Mouse (Mus musculus): ENCODE results near the gene Syn3.
"Not testable (repeated sequence)": the region's sequence is repeated elsewhere in the genome, so short reads cannot be mapped to it uniquely, and the experiment has no call there.

Gene Syn3

DNA sequence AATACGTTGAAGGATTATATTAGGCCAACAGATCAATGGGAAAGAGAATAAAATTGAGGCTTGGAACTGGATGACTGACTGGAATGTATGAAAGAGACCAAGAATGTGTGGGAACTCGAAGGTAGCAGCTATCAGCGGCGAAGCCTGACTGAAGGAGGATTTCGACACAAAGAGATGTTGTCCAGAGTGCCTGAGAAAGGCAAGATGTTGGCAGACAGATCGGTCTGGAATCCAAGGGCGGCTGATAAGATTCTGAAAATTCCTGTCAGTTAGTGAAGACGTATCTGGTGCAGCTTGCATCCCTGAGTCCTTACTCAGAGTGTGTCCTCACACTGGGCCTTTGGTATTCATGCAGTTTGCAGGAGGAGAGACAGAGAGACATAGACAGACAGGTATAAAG is 81.9 kb downstream of the Syn3 start:
- no peak for DNase-seq (ENCODE audit: low read depth)

DNA sequence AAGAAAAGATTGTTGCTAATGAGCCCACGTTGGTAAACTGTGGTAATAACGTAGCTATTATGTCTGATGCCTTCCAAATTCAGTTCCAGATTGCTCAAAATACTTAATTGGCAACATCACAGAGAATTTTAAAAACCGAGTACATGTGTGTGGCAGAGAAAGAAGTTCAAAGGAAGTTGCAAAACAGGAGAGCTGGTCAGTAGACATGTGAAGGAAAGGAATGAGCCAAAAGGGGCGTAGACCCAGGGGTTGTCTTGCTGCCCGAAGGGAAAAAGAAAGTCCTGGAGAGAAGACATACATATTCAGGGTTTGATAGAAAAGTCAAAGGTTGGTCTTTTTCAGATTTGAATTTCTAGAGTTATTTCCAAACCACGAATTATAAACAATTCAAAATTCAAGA is 87.8 kb downstream of the Syn3 start:
- DNase-seq (ENCODE audit: low read depth): no peak

DNA sequence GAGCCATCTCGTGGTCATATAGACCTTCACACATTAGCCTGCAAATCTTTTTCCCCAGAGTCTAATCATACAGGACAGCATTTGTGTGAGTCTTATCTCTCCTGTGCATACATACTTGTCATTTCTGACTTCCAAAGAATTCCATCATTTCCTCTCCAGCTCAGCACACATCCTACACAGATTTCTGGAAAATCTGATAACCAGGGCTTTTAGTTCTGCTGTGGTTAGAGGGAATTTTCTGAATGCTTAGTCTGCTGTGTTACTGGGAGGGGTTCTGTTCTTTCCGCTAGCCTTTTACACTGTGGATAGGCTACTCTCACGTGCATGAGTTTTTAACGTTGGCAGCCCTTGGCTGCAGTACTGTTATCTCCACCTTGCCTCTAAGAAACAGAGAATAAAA is 91.7 kb downstream of the Syn3 start:
- DNase-seq (ENCODE audit: low read depth): no peak

DNA sequence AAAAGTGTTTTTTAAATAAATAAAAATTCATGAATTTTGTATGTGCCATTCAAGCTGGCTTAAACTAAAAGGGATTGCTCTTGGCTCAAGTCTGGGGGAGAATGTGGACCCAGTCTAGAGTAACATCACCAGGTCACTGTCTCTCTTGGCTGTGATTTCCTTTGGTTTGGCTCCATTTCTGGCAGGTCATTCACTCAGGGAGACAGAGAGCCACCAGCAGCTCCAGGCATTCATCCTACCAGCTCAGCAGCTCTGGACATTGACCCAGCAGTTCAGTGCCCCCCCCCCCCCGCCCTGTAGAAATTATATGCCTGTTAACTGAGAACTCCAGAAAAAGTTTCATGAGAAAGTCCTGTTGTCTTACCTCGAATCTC is 100.4 kb downstream of the Syn3 start:
- DNase-seq (ENCODE audit: low read depth): no peak

DNA sequence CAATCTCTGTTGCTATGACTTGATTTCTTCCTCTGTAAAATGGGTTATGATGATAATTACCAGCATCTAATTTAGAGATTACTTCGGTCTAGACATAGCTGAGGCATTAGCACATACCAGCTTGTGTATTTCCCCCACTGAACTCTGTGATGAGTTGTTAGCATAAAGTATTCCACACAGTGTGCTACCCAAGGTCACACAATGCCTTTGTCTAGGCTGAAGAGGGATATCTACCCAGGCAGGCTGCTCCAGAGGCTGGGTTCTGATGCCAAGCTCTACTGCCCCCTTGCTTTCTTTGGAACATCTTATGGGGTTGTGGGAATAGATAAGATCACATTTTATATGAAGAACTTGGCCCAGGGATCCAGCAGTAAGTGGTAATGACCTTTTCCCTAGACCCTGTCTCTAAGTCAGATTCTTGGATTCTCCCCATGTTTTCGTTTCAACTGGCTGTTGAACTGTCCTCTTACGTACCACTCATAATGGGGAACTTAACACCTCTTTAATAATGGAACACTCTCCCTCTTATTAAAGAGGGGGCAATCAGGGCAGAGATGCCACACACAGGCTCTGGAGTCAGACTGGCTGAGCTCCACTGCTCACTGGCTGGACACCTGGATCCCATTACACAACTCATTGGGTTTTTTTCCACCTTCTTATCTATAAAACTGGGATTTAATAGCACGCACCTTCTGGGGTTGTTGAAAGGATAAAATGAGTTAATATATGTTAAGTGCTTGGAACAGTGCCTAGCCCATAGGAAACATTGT is 100.9 kb downstream of the Syn3 start:
- DNase-seq (ENCODE audit: low read depth): no peak

DNA sequence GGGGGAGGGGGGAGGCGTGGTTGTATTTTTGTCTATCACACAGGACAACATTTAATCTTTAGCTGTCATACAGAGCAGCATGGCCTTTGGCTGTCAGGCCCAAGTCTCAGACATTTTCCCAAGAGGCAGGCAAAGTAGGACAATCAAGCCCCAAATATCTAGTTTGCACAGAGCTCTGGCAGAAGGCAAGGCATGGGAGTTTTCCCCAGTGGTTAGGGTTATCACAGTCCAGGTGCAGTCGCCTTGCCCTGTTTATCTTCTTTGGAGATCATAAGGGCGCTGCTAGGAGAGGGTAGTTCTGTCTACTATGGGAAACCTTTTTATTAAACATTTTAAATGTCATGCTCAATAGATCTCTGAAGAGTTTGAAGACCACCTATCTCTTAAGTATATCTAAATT is 106.3 kb downstream of the Syn3 start:
- peak; percentile 11 for DNase-seq (ENCODE audit: low read depth)

DNA sequence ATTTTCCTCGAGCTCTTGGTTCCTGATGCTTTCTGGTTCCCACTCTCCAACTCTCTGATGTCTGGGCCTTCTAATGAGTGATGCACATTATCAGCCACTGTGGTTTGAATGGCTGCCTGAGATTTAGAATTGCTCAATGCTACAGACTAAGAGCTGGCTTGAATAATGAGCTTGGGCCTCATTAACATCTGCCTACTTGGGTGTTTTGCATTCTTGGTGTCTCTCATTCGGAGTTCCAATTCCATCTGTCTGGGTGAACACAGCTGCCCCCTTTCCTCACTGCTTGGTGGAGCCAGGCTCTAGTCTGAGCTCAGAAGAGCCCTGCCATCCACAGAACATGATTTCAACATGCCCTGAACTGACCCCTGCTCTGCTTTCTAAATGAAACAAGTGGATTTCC is 108.8 kb downstream of the Syn3 start:
- no peak for DNase-seq (ENCODE audit: low read depth)

DNA sequence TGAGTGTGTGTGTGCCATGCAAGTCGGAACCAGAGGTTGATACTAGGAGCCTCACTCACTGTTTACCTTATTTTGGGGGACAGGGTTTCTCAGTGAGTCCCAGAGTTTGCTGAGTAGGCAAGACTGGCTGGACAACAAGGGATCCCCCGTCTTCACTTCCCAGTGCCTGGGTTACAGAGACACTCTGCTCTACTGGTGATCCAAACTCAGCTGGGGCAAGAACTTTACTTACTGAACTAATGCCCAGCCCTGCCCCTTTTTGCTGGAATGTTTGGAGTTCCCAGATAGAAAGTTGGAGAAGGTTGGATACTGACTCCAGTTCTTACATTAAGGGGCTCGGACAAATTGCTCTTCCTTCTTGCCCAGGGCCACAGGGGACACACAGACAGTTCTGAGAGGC is 109.3 kb downstream of the Syn3 start:
- no peak for DNase-seq (ENCODE audit: low read depth)

- no peak for DNase-seq (ENCODE audit: low read depth)
These were observed 109.9 kb downstream of the Syn3 start for GRCm38 (mm10) chr10:86388803-86389202.

DNA sequence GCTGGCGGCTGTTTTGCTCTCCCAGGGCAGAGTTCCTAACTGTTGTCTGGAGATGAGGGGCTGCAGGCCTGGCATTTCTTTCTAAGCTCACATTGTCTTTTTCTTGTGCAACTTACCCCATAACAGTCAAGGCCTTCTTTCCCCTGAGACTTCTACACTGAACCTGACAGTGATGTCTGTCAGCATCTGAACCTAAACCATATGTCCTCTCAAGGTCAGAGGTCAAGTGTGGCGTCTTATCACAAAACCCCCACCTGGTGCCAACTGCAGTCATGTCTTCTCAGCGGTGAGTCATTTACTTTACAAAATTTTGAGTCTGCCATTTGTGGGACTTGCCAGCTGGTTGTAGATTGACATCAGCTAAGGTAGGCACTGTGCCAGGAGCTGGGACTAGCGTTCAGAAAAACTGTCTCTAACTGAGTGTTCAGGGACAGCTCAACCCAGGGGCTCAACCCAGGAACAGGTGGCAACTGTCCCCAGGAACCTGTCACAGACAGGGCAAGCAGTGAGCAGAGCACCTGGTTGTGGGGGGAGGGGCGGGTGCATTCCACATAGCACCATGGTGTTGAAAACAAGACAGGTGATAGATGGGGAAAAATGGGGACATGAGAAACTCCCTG is 110.8 kb downstream of the Syn3 start:
- DNase-seq (ENCODE audit: low read depth): no peak

DNA sequence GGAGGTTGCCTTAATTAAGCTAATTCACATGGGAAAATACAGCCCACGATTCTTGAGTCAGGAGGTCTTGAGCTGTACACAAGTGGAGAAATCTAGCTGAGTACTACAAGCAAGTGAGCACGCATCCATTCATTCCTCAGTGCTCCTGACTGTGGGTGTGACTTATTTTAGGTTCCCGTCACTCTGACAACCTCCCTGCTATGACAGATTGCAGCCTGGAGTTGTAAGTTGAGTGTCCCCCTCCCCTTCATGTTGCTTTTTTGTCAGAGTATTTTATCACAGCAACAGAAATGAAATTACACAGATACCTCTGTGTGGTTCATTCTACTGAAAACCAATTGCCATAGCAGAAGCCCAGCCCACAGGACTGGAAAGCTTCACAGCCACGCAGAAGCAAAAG is 112.5 kb downstream of the Syn3 start:
- no peak for DNase-seq (ENCODE audit: low read depth)

- DNase-seq (ENCODE audit: low read depth): no peak
These were observed 113.0 kb downstream of the Syn3 start for GRCm38 (mm10) chr10:86385656-86386055.

GRCm38 (mm10) chr10:86384655-86385054 is 114.0 kb downstream of the Syn3 start:
- DNase-seq (ENCODE audit: low read depth): no peak

GRCm38 (mm10) chr10:86381922-86382260 is 116.8 kb downstream of the Syn3 start:
- DNase-seq (ENCODE audit: low read depth): no peak

DNA sequence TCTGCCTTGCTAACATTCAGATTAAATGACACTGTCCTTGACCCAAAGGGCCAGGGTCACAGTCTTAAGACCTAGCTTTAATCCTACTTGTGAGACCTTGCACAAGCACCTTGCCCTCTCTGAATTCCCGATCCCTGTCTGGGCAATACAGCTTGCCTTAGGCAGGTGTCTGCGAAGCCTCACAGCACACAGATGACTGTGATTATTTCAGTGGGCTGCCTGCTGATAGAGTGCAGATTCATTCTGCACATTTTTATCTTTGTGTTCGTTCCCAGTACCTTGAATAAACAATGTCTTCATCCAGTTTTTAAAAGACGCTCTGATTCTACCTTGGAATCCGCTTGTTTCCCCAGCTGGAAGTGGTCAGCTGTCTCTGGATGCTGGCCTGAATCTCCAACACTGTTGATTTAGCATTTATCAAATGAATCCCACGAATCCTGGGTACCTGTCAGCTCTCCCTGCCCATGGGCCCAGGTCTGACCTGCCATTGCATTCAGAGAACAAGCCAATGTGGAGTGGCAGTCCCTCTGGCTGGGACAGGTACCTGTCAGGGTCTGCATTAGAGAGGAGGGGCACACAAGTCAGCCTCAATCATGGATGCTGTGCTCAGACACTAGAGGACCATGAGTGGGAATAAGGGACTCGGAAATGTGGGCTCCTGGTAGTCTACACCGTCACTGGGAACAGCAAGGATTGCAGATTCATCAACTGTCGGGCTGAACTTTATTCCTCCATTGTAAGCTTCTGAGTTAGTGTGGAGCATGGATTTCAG is 117.4 kb downstream of the Syn3 start:
- DNase-seq (ENCODE audit: low read depth): no peak

DNA sequence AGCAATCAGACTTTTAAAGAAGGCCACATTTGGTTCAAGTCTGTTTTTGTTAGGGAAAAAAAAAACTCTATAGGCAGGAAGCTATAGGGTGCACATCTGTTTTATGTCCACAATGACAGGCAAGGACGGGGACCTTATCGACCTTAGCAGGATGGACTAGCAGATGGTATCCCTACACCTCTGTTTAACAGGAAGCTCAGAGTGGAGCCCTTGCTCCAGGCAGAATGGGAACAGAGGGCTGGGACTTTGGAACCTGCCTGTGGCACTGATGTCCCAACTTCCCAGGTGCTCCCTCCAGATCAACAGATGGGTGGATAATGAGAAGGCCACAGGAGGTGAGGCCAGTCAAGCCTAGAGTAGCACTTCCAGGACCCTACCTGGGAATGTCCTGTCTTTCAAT is 118.1 kb downstream of the Syn3 start:
- DNase-seq (ENCODE audit: low read depth): no peak

DNA sequence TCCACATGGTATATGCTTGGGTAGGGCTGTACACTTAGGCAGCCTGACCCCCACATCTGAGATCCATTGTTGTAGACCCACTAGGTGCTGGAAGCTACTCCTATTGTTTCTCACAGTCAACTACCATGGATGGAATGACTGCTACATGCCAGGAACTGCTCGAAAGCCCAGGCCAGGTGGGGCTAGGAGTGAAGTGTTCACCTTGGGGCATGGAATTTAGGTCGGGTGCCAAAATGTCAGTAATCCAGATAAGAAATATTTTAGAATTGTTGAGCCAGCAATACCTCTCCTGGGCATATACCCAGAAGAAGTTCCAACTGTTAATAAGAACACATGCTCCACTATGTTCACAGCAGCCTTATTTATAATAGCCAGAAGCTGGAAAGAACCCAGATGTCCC is 119.9 kb downstream of the Syn3 start:
- DNase-seq (ENCODE audit: low read depth): not testable (repeated sequence)

GRCm38 (mm10) chr10:86376392-86377185 is 122.1 kb downstream of the Syn3 start:
- no peak for DNase-seq (ENCODE audit: low read depth)

DNA sequence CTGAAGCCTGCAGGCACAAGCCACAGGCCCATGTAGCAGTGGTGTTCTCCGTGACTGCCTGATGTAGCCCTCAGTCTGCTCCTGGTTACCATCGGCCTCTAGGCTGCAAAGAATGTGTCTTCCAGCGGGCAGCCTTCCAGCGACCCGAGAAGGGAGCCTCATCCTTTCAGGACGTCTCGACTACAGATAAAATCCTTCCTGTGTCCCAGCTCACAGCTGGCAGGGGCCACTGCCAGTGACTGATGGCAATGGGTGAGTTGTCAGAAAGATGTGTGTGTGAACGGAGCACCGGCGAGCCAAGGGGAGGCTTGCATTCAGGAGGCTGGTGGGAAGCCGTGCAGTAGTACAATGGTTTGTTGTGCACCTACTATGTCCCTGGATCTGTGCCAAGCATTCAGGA is 122.8 kb downstream of the Syn3 start:
- DNase-seq (ENCODE audit: low read depth): no peak

GRCm38 (mm10) chr10:86374061-86374460 is 124.6 kb downstream of the Syn3 start:
- DNase-seq (ENCODE audit: low read depth): no peak

GRCm38 (mm10) chr10:86371561-86371960 is 127.1 kb downstream of the Syn3 start:
- DNase-seq (ENCODE audit: low read depth): no peak

DNA sequence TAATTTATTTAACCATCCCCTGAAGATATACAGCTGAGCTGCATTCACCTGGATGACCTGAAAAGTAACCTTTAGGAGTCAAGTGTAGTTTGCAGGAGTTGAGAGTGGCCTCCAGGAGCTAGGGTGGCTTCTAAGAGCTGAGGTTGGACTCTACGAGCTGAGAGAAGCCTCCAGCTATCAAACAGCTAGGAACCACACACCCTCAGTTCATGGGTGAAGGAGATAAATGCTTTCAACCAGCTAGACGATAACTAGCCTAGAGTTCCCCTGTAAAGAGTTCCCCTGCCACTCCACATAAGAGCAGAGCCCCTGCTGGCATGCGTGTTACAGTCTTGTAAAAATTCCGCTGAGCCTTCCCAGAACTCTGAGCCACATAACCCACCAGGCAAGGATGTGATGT is 129.3 kb downstream of the Syn3 start:
- DNase-seq (ENCODE audit: low read depth): no peak

- DNase-seq (ENCODE audit: low read depth): no peak
These were observed 129.9 kb downstream of the Syn3 start for GRCm38 (mm10) chr10:86368811-86369210.
